Mouse (Mus musculus): ENCODE measurements around the gene Negr1.

Negr1 gene

DNA sequence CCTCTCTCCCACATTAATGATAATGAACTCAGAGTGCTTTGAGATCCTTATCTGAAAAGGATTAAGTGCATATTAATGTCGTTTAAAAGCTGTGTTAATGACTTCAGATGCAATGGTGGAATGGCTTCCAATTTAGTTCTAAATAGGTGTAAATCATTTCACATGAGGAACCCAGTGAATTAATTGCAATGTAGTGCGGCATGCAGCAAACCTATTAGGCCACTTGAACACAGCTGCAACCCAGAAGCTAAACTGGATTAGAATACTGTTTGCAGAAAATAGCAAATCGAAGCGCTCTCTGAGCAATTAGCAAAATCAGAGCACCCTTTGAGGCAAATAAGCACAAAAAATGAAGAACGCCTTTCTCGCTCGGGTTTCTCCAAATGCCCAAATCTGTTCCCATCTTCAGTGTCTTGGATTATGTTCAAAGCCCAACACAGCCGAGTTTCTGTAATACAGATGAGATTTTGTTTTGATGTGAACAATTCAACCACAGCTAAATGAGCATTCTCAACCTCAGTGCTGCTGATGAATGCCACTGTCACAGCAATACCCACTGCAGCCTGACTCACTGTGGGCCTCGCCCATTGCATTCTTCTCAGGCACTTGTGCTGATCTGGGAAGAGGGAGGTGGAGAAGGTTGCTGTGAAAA, 342.5 kb downstream of the Negr1 start:
- DNase-seq (ENCODE audit: low spot score) = no peak

DNA sequence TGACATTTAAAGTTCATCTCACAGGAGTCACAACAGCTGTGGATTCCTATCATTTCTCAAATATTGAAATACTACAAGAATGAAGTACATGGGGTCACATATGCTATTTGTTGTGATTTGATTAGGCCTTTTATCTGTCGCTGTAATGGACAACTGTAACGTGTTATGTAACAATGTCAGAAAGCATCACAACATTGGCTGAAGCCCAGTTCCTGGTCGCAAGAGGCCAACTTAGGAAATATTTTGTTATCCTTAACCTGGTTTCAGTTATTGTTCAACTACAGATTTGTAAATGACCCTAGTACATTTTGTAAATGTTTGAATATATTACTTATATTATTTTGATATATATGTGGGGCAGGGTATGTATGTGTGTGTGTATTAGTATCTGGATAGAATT, 351.2 kb downstream of the Negr1 start:
- peak; percentile 9 for DNase-seq (ENCODE audit: low spot score)

GRCm38 (mm10) chr3:156921369-156921768, 359.8 kb downstream of the Negr1 start:
- no peak for DNase-seq (ENCODE audit: low spot score)

DNA sequence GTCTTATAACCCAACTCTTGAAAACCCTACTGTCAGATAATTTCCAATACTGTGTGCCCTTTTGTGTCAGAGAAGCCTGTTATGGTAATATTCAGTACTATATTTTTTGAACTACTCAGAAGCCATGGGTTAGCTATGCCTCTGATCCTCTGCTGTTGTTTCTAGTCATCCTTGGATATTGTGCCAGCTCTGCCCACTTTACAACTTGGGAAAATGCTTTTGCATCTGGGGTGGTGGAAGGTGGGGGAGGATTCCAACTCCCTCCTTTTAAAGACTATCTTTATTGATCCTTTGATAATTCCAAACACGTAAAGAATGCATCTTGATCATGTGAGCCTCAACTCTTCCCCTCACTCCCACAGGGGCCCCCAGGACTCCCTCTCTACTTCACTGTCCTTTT, 361.6 kb downstream of the Negr1 start:
- DNase-seq (ENCODE audit: low spot score) = no peak

DNA sequence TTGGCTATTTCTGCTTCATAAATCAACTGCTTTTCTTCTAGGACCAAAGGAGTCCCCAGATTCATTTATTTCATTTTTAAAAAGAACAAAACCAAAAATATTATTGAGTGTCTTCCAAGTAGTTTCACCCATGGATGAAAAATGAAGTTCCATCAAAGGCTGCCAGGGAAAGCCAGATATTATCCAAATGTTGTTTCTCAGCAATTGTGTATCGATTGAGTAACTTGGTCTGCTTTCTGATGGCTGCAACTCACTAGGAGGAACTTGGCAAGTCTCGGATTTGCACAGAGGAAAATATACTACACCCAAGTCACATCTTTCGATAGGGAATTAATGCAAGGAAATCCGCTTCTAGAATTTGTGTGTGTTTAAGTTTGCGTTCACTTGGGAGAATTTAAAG, 363.5 kb downstream of the Negr1 start:
- DNase-seq (ENCODE audit: low spot score) = peak; percentile 7

GRCm38 (mm10) chr3:156928396-156929061, 366.9 kb downstream of the Negr1 start:
- no peak for DNase-seq (ENCODE audit: low spot score)

- DNase-seq (ENCODE audit: low spot score) = no peak
These were observed 367.4 kb downstream of the Negr1 start for GRCm38 (mm10) chr3:156929062-156929397.

DNA sequence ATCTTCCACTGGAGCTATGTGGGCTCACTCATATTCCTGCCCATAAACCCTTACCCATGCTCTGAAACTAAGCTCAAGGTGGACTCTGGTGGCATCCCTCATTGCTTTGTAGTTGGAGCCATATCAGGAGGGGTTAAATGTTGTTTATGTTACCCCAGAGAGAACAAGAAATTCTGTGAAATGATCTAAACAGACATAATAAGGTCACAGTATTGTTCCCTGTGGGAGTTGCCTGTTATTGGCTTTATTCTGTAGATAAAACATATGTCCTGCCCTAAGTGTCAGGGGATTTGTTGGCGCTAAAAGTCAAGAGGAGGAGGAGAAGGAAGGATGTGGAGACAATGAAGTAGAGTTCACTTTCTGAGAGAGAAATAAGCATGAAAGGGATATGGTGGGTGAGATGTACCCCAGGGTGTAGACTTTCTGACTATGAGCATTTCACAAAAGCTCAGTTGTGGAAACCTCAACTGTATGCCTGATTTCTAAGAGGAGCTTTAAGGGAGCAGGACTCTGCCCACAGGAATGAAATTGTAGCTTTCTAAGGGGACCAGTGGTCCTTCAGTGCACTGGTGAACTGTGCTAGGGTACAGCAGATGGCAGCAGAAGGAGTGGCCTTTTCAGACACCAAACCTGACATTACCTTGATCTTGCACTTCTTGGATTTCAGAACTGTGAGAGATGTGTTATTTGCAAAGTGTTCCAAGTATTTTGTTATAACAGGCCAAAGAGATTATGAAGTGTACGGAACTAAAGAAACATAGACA, 368.3 kb downstream of the Negr1 start:
- no peak for DNase-seq (ENCODE audit: low spot score)

DNA sequence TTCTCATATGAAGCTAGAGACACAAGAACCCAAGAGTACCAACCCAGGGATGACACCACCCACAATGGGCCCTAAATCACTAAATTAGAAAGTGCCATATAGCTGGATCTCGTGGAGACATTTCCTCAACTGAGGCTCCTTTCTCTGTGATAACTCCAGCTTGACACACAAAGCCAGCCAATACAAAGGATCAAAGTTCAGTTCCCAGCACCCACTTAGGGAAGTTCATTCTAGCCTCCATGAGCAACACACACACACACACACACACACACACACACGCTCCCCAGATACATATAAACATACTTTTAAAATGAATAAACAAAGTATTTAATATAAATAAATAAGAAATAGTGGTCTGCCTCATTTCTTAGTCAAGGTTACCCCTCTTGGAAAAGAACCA, 369.4 kb downstream of the Negr1 start:
- no peak for DNase-seq (ENCODE audit: low spot score)

DNA sequence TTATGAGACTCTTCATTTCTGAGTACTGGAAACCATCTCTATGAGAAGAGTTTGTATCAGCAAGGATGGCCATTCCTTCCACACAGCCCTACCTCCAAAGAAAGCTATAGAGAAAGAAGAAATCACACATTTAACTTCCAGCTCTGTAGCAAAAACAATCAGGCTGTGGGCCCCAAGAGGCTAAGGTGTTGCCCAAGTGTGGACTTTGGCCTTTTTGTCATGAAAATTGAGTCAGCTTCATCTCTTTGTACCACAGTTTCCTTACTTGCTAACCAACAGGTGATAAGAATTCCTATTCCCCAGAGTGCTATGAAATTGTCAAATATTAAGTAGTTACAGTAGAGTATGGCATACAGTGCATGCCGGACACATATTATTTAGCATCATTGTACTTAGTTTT, 369.9 kb downstream of the Negr1 start:
- no peak for DNase-seq (ENCODE audit: low spot score)

DNA sequence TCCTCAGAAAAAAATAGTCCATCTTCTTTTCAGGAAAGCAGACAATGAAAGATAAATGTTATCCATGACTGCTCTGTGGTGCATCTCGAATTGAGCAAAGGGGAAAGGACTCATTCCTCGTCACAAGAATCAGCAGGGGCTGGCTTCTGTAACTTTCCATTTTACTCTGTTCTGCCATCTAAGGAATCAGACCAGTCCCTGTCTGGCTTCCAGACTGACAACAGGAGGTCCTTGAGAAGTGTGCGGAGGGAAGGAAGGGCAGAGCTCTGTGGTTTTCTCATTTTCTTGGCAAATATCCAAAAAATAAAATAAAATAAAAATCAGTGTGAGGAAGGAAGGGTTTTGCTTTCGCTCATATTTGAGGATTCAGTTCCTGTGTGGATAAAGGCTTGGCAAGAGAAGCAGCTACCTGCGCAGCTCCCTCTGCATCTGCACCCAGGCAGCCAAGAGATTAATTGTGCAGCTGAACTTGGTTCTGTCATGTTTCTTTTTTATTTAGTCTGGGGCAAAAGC, 373.2 kb downstream of the Negr1 start:
- DNase-seq (ENCODE audit: low spot score) = no peak

GRCm38 (mm10) chr3:156947404-156947803, 385.8 kb downstream of the Negr1 start:
- no peak for DNase-seq (ENCODE audit: low spot score)

- no peak for DNase-seq (ENCODE audit: low spot score)
These were observed 391.4 kb downstream of the Negr1 start for GRCm38 (mm10) chr3:156952970-156953369.

DNA sequence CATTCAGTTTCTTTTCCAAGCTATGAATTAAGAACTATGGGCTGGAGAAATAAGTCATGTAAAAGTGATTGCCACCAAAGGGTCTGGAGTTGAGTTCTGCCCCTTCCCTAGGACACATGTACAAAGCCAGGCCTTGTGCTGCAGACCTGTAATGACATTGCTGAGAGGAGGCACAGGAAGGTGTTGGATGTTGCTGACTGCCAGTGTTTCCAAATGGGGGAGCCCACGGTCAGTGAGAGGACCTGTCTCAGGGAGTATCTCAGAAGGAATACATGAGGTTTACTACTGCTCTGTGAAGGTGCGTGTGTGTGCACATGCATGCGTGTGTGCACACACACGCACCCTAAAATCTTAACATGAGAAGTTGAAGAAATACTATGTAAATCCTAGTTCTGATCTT, 393.5 kb downstream of the Negr1 start:
- DNase-seq (ENCODE audit: low spot score) = no peak

- DNase-seq (ENCODE audit: low spot score) = no peak
These were observed 397.0 kb downstream of the Negr1 start for GRCm38 (mm10) chr3:156958640-156959039.

DNA sequence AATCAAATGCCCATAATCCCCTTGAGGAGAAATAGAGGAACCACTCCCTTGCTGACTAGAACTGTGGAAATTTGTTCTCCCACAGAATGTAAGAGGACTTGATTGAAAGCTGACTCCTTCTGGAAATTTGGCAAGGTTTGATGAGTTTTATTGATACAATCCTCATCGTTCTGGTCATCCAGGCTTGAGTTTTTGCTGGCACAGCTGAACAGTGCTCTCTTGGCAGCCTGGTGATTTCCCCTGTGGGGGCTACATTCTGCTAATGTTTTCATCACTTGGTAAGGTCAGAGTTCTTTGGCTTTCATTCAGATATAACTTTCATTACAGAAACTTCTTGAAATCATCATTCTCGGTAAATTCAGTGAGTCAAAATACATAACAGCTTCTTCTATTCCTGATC, 407.2 kb downstream of the Negr1 start:
- DNase-seq (ENCODE audit: low spot score) = no peak

DNA sequence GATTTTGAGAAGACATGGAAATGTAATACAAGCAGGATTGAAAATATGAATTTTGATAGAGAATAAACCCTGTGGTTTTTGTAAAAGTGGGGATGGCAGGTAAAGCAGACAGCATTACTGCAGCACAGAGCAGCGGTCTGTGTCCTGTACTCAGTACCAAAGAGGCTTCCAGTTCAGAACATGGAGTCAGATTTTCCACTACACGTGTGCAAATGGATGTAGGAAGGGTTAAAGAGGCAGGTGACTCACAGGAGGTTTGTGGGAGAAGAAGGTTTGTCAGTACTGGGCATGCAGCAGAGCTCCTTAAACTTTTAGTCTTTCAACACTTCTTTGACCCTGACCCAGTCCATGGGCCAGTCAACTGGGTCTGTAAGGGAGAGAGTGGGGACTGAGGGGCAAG, 409.5 kb downstream of the Negr1 start:
- DNase-seq (ENCODE audit: low spot score) = no peak

- DNase-seq (ENCODE audit: low spot score) = no peak
These were observed 415.2 kb downstream of the Negr1 start for GRCm38 (mm10) chr3:156976816-156977215.

DNA sequence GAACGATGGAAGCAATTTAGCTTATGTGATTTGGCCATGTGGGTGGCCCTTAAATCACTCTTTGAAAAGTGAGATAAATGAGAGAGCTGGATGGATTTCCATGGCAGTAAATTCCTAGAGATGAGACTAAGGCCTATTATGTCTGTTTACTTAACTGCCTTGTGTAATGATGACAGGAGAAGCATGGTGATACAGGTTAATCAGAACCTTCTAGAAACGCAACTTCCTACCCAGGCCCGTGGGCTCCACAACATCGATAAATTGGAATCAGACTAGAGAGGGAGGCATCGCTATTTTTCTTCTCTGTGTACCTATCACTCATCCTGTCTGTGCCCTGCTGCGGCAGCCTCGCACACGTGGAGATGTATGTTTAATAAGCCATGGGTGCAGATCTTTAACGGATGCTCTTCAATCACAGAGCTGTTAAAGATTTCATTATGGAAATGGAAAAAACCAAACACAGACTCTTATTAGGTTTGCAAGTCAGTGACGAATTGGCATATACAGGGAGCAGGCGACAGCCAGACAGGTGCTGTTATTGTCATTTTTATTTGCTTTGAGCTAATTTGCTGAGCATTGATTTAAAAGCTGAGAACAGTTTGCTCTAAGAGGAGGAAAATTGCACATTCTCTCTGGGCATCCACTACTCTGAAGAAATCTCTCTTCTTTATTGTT, 418.6 kb downstream of the Negr1 start:
- DNase-seq (ENCODE audit: low spot score) = no peak

- DNase-seq (ENCODE audit: low spot score) = peak; percentile 1
These were observed 420.5 kb downstream of the Negr1 start for GRCm38 (mm10) chr3:156982102-156982501.

DNA sequence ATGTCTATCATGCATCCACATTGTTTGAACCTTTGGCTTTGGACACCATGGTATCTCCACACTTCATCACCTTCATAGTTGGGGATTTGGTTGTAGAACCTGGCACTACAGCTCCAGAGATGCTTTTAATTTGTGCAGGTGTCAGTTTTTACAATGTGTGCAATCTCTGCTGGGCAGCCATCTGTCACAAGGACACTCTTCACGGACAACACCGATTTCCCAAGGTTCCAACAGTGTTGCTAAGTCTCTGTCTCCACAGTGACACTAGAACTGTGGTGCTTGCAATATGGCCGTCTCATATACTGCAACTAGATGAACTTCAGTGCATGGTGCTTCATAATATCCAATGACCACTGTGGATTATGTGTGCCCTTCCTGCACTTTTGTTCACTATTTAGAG, 425.5 kb downstream of the Negr1 start:
- no peak for DNase-seq (ENCODE audit: low spot score)

- no peak for DNase-seq (ENCODE audit: low spot score)
These were observed 430.6 kb downstream of the Negr1 start for GRCm38 (mm10) chr3:156992171-156992570.

- no peak for DNase-seq (ENCODE audit: low spot score)
These were observed 431.2 kb downstream of the Negr1 start for GRCm38 (mm10) chr3:156992811-156993210.
